Comparison of ENCODE assay signal across 11 mouse cellular contexts in the genomic region with DNA sequence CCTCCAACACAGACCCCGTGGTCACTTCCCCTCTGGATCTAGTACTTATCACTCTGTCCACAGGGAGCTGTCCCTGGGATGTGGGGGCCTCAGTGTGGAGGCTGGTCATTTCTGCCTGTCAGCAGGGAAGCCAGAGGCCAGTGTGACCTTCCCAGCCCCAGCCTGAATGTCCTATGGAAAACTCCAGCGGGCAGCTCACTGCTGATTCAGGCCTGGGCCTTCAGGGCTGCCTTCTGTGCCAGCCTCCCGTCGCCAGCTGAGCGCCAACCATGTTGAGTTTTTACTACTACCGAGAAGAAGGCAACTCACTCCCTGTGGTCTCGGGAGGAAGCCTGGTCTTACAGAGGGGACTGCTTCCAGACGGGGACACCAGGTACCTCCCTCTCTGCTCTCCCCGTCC. TPM values are rescaled to one million over a fixed set of nuclear protein-coding genes. Genes with fewer than 3 reads are reported as not detected.
DNase-seq lines count a peak whose midpoint lies in the region; ATAC-seq and TF ChIP-seq lines count a peak whose summit lies in the region.
"Had no signal": no experiment of that assay in that cellular context is flagged by ENCODE, and none has a peak within 500 bp of the region (broad histone marks: within the 10 kb centered on the region; RNA-seq: fewer than 3 reads in every experiment).

No protein-coding gene starts in this region.

- peak overlapping the region; percentile 28 for H3K4me3 ChIP-seq in gastrocnemius, adult 2 months
- no peak overlapping the region for H3K4me3 ChIP-seq in midbrain, embryonic 13.5 days (replicated peaks)
- no peak overlapping the region for H3K4me3 ChIP-seq in liver, postnatal 0 days (ENCODE audit: low read depth, low read length)
- H3K4me3 ChIP-seq: neural tube, embryonic 12.5 days had no signal

- ATAC-seq in midbrain, embryonic 13.5 days, result no peak
- ATAC-seq in liver, postnatal 0 days, result no peak

- peak overlapping the region; percentile 57 for H3K27ac ChIP-seq in gastrocnemius, adult 2 months
- peak overlapping the region; percentile 26; the same call in 1 of the 2 replicates for H3K27ac ChIP-seq in midbrain, embryonic 13.5 days
- no peak overlapping the region for H3K27ac ChIP-seq in liver, postnatal 0 days (ENCODE audit: low read depth)
- H3K27ac ChIP-seq: neural tube, embryonic 12.5 days had no signal

- no peaks in the 10 kb centered on the region for H3K27me3 ChIP-seq in midbrain, embryonic 13.5 days
- H3K27me3 ChIP-seq in liver, postnatal 0 days (ENCODE audit: insufficient read depth, low read length), result no peaks in the 10 kb centered on the region
- H3K27me3 ChIP-seq: neural tube, embryonic 12.5 days had no signal

- TF ChIP-seq EP300 in liver, postnatal 0 days (IDR thresholded peaks at IDR 0.05; ENCODE audit: low read depth), result no peak

- no peak overlapping the region for H3K4me2 ChIP-seq in midbrain, embryonic 13.5 days (replicated peaks)
- no peak overlapping the region for H3K4me2 ChIP-seq in liver, postnatal 0 days (ENCODE audit: low read depth, low read length)
- H3K4me2 ChIP-seq: neural tube, embryonic 12.5 days had no signal

- 61% methylated on average over 9 of the region's 9 CpGs for WGBS in midbrain, embryonic 13.5 days
- 73% methylated on average over 9 of the region's 9 CpGs for WGBS in liver, postnatal 0 days (ENCODE audit: insufficient replicate concordance)

- no peaks in the 10 kb centered on the region for H3K36me3 ChIP-seq in midbrain, embryonic 13.5 days
- peaks cover 9% of the 10 kb centered on the region; the same call in 1 of the 2 replicates for H3K36me3 ChIP-seq in liver, postnatal 0 days (replicated peaks; ENCODE audit: insufficient read depth, low read length)
- H3K36me3 ChIP-seq: neural tube, embryonic 12.5 days had no signal

- TF ChIP-seq CTCF in gastrocnemius, adult 2 months (IDR thresholded peaks at IDR 0.05), result no peak
- no peak for TF ChIP-seq CTCF in liver, postnatal 0 days (IDR thresholded peaks at IDR 0.05; ENCODE audit: low read depth)

- peaks cover 17% of the 10 kb centered on the region for H3K4me1 ChIP-seq in midbrain, embryonic 13.5 days (replicated peaks)
- no peaks in the 10 kb centered on the region for H3K4me1 ChIP-seq in liver, postnatal 0 days (ENCODE audit: insufficient read depth)

- peak; percentile 48 for DNase-seq in gastrocnemius, adult 2 months
- DNase-seq in gastrocnemius, postnatal 25 days, result no peak
- peak; percentile 30 for DNase-seq in adrenal gland, postnatal 25 days
- DNase-seq in heart, postnatal 36 days, result peak; percentile 18 to 32
- no peak for DNase-seq in embryo, embryonic 10.5 days (ENCODE audit: low spot score)
- no peak for DNase-seq in ovary, postnatal 14 days (ENCODE audit: low spot score)
- no peak for DNase-seq in liver, postnatal 0 days
- DNase-seq: cerebellum, adult 9-10 months; lung, adult 2 months had no signal

- intact Hi-C loops in gastrocnemius, adult 2 months (cut with DNase I), result loop anchor here (10.0 kb wide), 1 partner anchor 389 kb away; no protein-coding TSS in a partner anchor
- intact Hi-C loops in heart, postnatal 36 days (cut with DNase I), result loop anchor here (10.0 kb wide), 1 partner anchor 609 kb away; no protein-coding TSS in a partner anchor

- H3K9ac ChIP-seq in midbrain, embryonic 13.5 days (replicated peaks), result 0 out of 2 replicates have a peak overlapping the region, but pooled peaks have one; percentile 20
- H3K9ac ChIP-seq in liver, postnatal 0 days (replicated peaks), result no peak overlapping the region
- H3K9ac ChIP-seq: neural tube, embryonic 12.5 days had no signal

- H3K9me3 ChIP-seq in midbrain, embryonic 13.5 days, result no peaks in the 10 kb centered on the region
- no peaks in the 10 kb centered on the region for H3K9me3 ChIP-seq in liver, postnatal 0 days (ENCODE audit: low read length)
- H3K9me3 ChIP-seq: neural tube, embryonic 12.5 days had no signal

RNA-seq across cellular contexts. Expression of a gene that starts 28.6 kb away (rescaled TPM):
- 1 to 10 TPM; 2.4 to 4.9 TPM for total RNA-seq in gastrocnemius, adult 2 months (2021)
- 1 to 10 TPM; 4.1 to 5.3 TPM for total RNA-seq in gastrocnemius, postnatal 25 days (2021)
- total RNA-seq in adrenal gland, postnatal 25 days (2021), result 13.7 and 14.8 TPM in 2 replicates
- total RNA-seq in heart, postnatal 36 days (2021), result 10 to 100 TPM in 1 of 2 experiments, 1 to 10 TPM in 1; 9.9 to 12.9 TPM
- polyA plus RNA-seq in midbrain, embryonic 13.5 days (2015; fragmentation: Nextera tagmentation; extraction: Ambion mirVana), result 13.0 and 14.8 TPM in 2 replicates
- polyA plus RNA-seq in liver, postnatal 0 days (2015; fragmentation: Nextera tagmentation; extraction: Ambion mirVana), result 9.8 and 10.1 TPM in 2 replicates

RNA-seq across cellular contexts. Expression of a gene that starts 35.7 kb away (rescaled TPM):
- total RNA-seq in gastrocnemius, adult 2 months (2021), result 100 to 1,000 TPM; 675 to 914 TPM
- total RNA-seq in gastrocnemius, postnatal 25 days (2021), result 1,000 to 10,000 TPM in 1 of 2 experiments, 100 to 1,000 TPM in 1; 752 to 1,010 TPM
- total RNA-seq in adrenal gland, postnatal 25 days (2021), result 0.09 TPM in 1 of 2 replicates, not detected in the other
- total RNA-seq in heart, postnatal 36 days (2021), result 100 to 1,000 TPM; 359 to 393 TPM
- polyA plus RNA-seq in midbrain, embryonic 13.5 days (2015; fragmentation: Nextera tagmentation; extraction: Ambion mirVana), result 0.24 and 0.50 TPM in 2 replicates
- 0.16 and 0.47 TPM in 2 replicates for polyA plus RNA-seq in liver, postnatal 0 days (2015; fragmentation: Nextera tagmentation; extraction: Ambion mirVana)

RNA-seq across cellular contexts. Expression of a gene that starts 35.9 kb away (rescaled TPM):
- under 1 TPM in 1 of 2 experiments, not detected in 1; 0.20 TPM for total RNA-seq in gastrocnemius, adult 2 months (2021)
- total RNA-seq in gastrocnemius, postnatal 25 days (2021), result not detected
- 0.12 TPM in 1 of 2 replicates, not detected in the other for total RNA-seq in adrenal gland, postnatal 25 days (2021)
- not detected for total RNA-seq in heart, postnatal 36 days (2021)
- polyA plus RNA-seq in midbrain, embryonic 13.5 days (2015; fragmentation: Nextera tagmentation; extraction: Ambion mirVana), result 0.07 and 0.13 TPM in 2 replicates
- polyA plus RNA-seq in liver, postnatal 0 days (2015; fragmentation: Nextera tagmentation; extraction: Ambion mirVana), result not detected in 2 replicates

Comparison
In these comparisons a context has a peak if more than half of its experiments do, and no peak if none do; other contexts are left out.
1. DNase-seq: peak in gastrocnemius, adult 2 months (single experiment), adrenal gland, postnatal 25 days (single experiment) and heart, postnatal 36 days (2 of 2); none in gastrocnemius, postnatal 25 days (single experiment), embryo, embryonic 10.5 days (single experiment), ovary, postnatal 14 days (single experiment) and liver, postnatal 0 days (single experiment).
2. RNA of a gene that starts 35.7 kb away (total RNA-seq): 752 to 1,010 TPM in gastrocnemius, postnatal 25 days, 675 to 914 TPM in gastrocnemius, adult 2 months and 359 to 393 TPM in heart, postnatal 36 days; 0.09 TPM in adrenal gland, postnatal 25 days; every median in the first group is over 100 times any median in the second.